Mouse (Mus musculus) bone marrow macrophage, adult 2 months (primary cell): ENCODE data around the gene Sardh.

Source experiments
- CTCF ChIP-seq: IDR thresholded peaks from 2 replicates; pipeline ENCODE4 v1.5.1; 2012; ENCODE audit warnings: low read depth, mild to moderate bottlenecking, low read length, moderate library complexity
- POLR2A ChIP-seq: IDR thresholded peaks from 2 replicates; pipeline ENCODE4 v1.6.1; 2012; ENCODE audit warnings: mild to moderate bottlenecking, low read depth, low read length, borderline replicate concordance

DNA sequence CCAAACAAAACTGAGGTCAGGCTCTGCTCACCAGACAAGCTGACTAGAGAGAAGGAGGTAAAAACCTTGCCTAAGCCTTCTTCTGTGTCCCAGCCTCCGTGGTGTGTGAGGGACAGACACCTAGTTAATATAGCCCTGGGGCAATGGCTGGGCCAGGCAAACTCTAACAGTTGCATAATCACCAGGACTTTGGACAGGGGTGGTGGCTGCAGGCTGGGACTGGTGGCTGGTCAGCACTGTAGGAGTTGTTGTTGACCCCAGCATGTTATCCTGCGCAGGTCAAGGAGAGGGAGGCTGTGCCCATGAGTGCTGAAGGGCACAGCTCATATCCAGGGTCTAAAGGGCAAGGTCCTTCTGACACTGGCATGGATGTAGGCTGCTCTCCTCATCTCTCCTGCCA is at the start of gene Sardh:
- no peak for TF ChIP-seq POLR2A
- no peak for TF ChIP-seq CTCF
